Comparison of ENCODE assay signal across 8 mouse cellular contexts in the genomic region with DNA sequence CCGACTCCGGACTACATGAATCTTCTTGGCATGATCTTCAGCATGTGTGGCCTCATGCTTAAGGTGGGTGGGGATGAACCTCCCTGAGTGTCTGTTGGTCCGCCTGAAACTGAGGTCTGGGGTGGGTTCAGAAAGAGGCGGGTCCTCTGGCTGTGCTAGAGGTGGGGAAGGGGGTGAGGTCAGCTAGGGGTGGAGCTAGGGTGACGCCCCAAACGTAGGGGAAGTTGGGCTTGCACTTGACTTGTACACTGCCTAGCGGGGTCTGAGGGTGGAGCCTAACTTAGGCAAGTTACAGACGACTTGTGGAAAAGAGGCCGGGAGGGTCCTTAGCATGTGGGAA. TPM values are rescaled to one million over a fixed set of nuclear protein-coding genes. Genes with fewer than 3 reads are reported as not detected.
DNase-seq lines count a peak whose midpoint lies in the region; ATAC-seq and TF ChIP-seq lines count a peak whose summit lies in the region.

Gene Wdr83 (minus strand): TSS at position 91 of the 340 bp plus-strand sequence.

- H3K9ac ChIP-seq in forebrain, embryonic 13.5 days, result peak within 1 kb of the TSS; percentile 93
- H3K9ac ChIP-seq in stomach, postnatal 0 days (ENCODE audit: low read length), result peak within 1 kb of the TSS; percentile 76

- H3K4me1 ChIP-seq in E14TG2a.4 (replicated peaks; ENCODE audit: low read depth, low read length), result peaks cover 48% of the 10 kb centered on the region
- peaks cover 36% of the 10 kb centered on the region for H3K4me1 ChIP-seq in forebrain, embryonic 13.5 days
- peaks cover 5% of the 10 kb centered on the region; the same call in 1 of the 2 replicates for H3K4me1 ChIP-seq in stomach, postnatal 0 days (replicated peaks; ENCODE audit: control insufficient read depth, insufficient read depth)

- no peaks in the 10 kb centered on the region for H3K9me3 ChIP-seq in E14TG2a.4 (ENCODE audit: low read length)
- H3K9me3 ChIP-seq in forebrain, embryonic 13.5 days (replicated peaks), result no peaks in the 10 kb centered on the region
- no peaks in the 10 kb centered on the region for H3K9me3 ChIP-seq in stomach, postnatal 0 days (ENCODE audit: control insufficient read depth, low read length)

- H3K4me2 ChIP-seq in forebrain, embryonic 13.5 days, result peak within 1 kb of the TSS; percentile 96
- H3K4me2 ChIP-seq in stomach, postnatal 0 days (replicated peaks; ENCODE audit: low read depth), result peak within 1 kb of the TSS; percentile 86

- no peak for TF ChIP-seq CTCF in E14TG2a.4 (conservative IDR thresholded peaks at IDR 0.05; ENCODE audit: low read length)
- no peak for TF ChIP-seq CTCF in stomach, postnatal 0 days (IDR thresholded peaks at IDR 0.05; ENCODE audit: low read depth)

- no peak within 1 kb of the TSS for H3K27ac ChIP-seq in forebrain, embryonic 13.5 days
- peak within 1 kb of the TSS; percentile 78 for H3K27ac ChIP-seq in stomach, postnatal 0 days (replicated peaks)

- peak within 1 kb of the TSS; percentile 96 for H3K4me3 ChIP-seq in E14TG2a.4 (replicated peaks; ENCODE audit: low read length)
- peak within 1 kb of the TSS; percentile 95 for H3K4me3 ChIP-seq in forebrain, embryonic 13.5 days
- H3K4me3 ChIP-seq in stomach, postnatal 0 days (ENCODE audit: low read depth, low read length), result peak within 1 kb of the TSS; percentile 85

- H3K36me3 ChIP-seq in E14TG2a.4 (ENCODE audit: insufficient read depth, low read length), result peaks cover 49% of the 10 kb centered on the region
- H3K36me3 ChIP-seq in forebrain, embryonic 13.5 days (ENCODE audit: poor library complexity, severe bottlenecking), result peaks cover 38% of the 10 kb centered on the region
- peaks cover 2% of the 10 kb centered on the region; the same call in 1 of the 2 replicates for H3K36me3 ChIP-seq in stomach, postnatal 0 days (ENCODE audit: control insufficient read depth, insufficient read depth, low read length)

- intact Hi-C loops in left cerebral cortex, postnatal 10 days (cut with DNase I), result loop anchor here (2.0 to 5.0 kb wide), 2 partner anchors 94 to 191 kb away; no protein-coding TSS in a partner anchor

- ATAC-seq in forebrain, embryonic 13.5 days, result peak; percentile 11; the same call in 1 of the 2 replicates
- ATAC-seq in megakaryocyte, adult 5-6 weeks (ENCODE audit: poor library complexity, severe bottlenecking), result peak; percentile 60
- peak; percentile 34 for ATAC-seq in stomach, postnatal 0 days (ENCODE audit: low FRiP score, low TSS enrichment)

- 2% methylated on average over 9 of the region's 9 CpGs for WGBS in forebrain, embryonic 13.5 days
- WGBS in stomach, postnatal 0 days, result 0% methylated on average over 9 of the region's 9 CpGs

- no peaks in the 10 kb centered on the region for H3K27me3 ChIP-seq in E14TG2a.4 (ENCODE audit: insufficient read depth, low read length)
- no peaks in the 10 kb centered on the region for H3K27me3 ChIP-seq in forebrain, embryonic 13.5 days
- no peaks in the 10 kb centered on the region for H3K27me3 ChIP-seq in stomach, postnatal 0 days (ENCODE audit: control insufficient read depth, insufficient read depth, low read length)

- no peak for TF ChIP-seq EP300 in stomach, postnatal 0 days (optimal IDR thresholded peaks at IDR 0.05)

- DNase-seq in adrenal gland, adult 8-10 months, result no peak
- DNase-seq in heart, postnatal 4 days, result peak; percentile 50
- DNase-seq in left cerebral cortex, postnatal 10 days (ENCODE audit: extremely low spot score in 1 of 2, low spot score in 2 of 2), result peak in 1 of 2 experiments; percentile 66
- peak; percentile 61 for DNase-seq in stomach, postnatal 0 days (ENCODE audit: low spot score)
- no peak for DNase-seq in right cerebral cortex, postnatal 4 days

RNA-seq across cellular contexts. Expression of gene Wdr83, which starts in this region (rescaled TPM):
- total RNA-seq in adrenal gland, adult 8-10 months (2022), result 10 to 100 TPM; 22.6 to 30.1 (median 29.2) TPM
- 52.9 and 57.8 TPM in 2 replicates for polyA plus RNA-seq in forebrain, embryonic 13.5 days (2015; fragmentation: Nextera tagmentation; extraction: Ambion mirVana)
- total RNA-seq in heart, postnatal 4 days (2021), result 10 to 100 TPM; 22.7 to 28.9 TPM
- total RNA-seq in left cerebral cortex, postnatal 10 days (2021), result 10 to 100 TPM; 24.8 to 28.9 TPM
- total RNA-seq in megakaryocyte, adult 5-6 weeks (2015), result 17.0 and 20.5 TPM in 2 replicates
- 9.9 and 12.5 TPM in 2 replicates for total RNA-seq in megakaryocyte, adult 5-6 weeks (2017)
- polyA plus RNA-seq in stomach, postnatal 0 days (2015; fragmentation: Nextera tagmentation; extraction: Ambion mirVana), result 22.3 and 23.6 TPM in 2 replicates

Comparison
In these comparisons a context has a peak if more than half of its experiments do, and no peak if none do; other contexts are left out.
1. DNase-seq: peak in heart, postnatal 4 days (single experiment) and stomach, postnatal 0 days (single experiment); none in adrenal gland, adult 8-10 months (single experiment) and right cerebral cortex, postnatal 4 days (single experiment).
2. Peak in every context shown above with its lines, with median percentiles within 50 percentile points of each other: H3K4me3 ChIP-seq and ATAC-seq.